Mouse (Mus musculus): ENCODE results near the gene Mkks. TPM values are rescaled to one million over a fixed set of nuclear protein-coding genes. Genes with fewer than 3 reads are reported as not detected.

Gene Mkks
- 13.8 and 15.5 TPM in 2 replicates for polyA plus RNA-seq (2015; fragmentation: Nextera tagmentation; extraction: Ambion mirVana)

GRCm38 (mm10) chr2:136891068-136891950 is at the start of gene Mkks, which contains the start of the genes Slx4ip and AL731706.1:
Mkks (minus strand) TSS chr2:136891389.
Slx4ip (plus strand) TSS chr2:136891218.
AL731706.1 (minus strand) TSS chr2:136891389.
- Histone ChIP-seq H3K27ac (peak within 1 kb of the TSS; percentile 82), H3K4me3 (peak within 1 kb of the TSS; percentile 63), H3K36me3 (no peaks in the 10 kb centered on the region), H3K27me3 (no peaks in the 10 kb centered on the region), H3K9me3 (no peaks in the 10 kb centered on the region), H3K9ac (peak within 1 kb of the TSS; percentile 74), H3K4me1 (peaks cover 11% of the 10 kb centered on the region), H3K4me2 (replicated peaks) (peak within 1 kb of the TSS; percentile 60)
- under 1% methylated on average over 49 of the region's 49 CpGs for WGBS
- peak; percentile 97 for ATAC-seq (ENCODE audit: low FRiP score, low read depth)

- Histone ChIP-seq H3K4me2 (replicated peaks) (no peak overlapping the region), H3K36me3 (no peaks in the 10 kb centered on the region), H3K27ac (no peak overlapping the region), H3K27me3 (no peaks in the 10 kb centered on the region), H3K9ac (no peak overlapping the region), H3K9me3 (no peaks in the 10 kb centered on the region), H3K4me3 (no peak overlapping the region), H3K4me1 (no peaks in the 10 kb centered on the region)
- ATAC-seq (ENCODE audit: low FRiP score, low read depth): no peak
- WGBS: 91% methylated on average over 1 of the region's 1 CpGs
These were observed 47.1 kb upstream of the Mkks start for GRCm38 (mm10) chr2:136938249-136938648.

GRCm38 (mm10) chr2:136936391-136937288 is 45.5 kb upstream of the Mkks start:
- WGBS: 90% methylated on average over 4 of the region's 4 CpGs
- H3K27me3 ChIP-seq: no peaks in the 10 kb centered on the region
- H3K36me3 ChIP-seq: no peaks in the 10 kb centered on the region
- no peaks in the 10 kb centered on the region for H3K4me1 ChIP-seq
- no peak for ATAC-seq (ENCODE audit: low FRiP score, low read depth)
- H3K9me3 ChIP-seq: no peaks in the 10 kb centered on the region
- no peak overlapping the region for H3K9ac ChIP-seq
- no peak overlapping the region for H3K4me3 ChIP-seq
- no peak overlapping the region for H3K27ac ChIP-seq
- no peak overlapping the region for H3K4me2 ChIP-seq (replicated peaks)

GRCm38 (mm10) chr2:136921003-136921408 is 29.8 kb upstream of the Mkks start:
- no peak for ATAC-seq (ENCODE audit: low FRiP score, low read depth)
- WGBS: 60% methylated on average over 4 of the region's 4 CpGs
- no peak overlapping the region for H3K4me2 ChIP-seq (replicated peaks)
- H3K27ac ChIP-seq: no peak overlapping the region
- H3K27me3 ChIP-seq: no peaks in the 10 kb centered on the region
- no peaks in the 10 kb centered on the region for H3K9me3 ChIP-seq
- H3K4me3 ChIP-seq: no peak overlapping the region
- H3K9ac ChIP-seq: no peak overlapping the region
- peaks cover 10% of the 10 kb centered on the region; the same call in 1 of the 2 replicates for H3K4me1 ChIP-seq
- no peaks in the 10 kb centered on the region for H3K36me3 ChIP-seq

- WGBS: 60% methylated on average over 3 of the region's 3 CpGs
- Histone ChIP-seq H3K4me3 (no peak overlapping the region), H3K4me1 (peaks cover 10% of the 10 kb centered on the region; the same call in 1 of the 2 replicates), H3K36me3 (no peaks in the 10 kb centered on the region), H3K27me3 (no peaks in the 10 kb centered on the region), H3K9ac (no peak overlapping the region), H3K9me3 (no peaks in the 10 kb centered on the region), H3K27ac (no peak overlapping the region), H3K4me2 (replicated peaks) (no peak overlapping the region)
- no peak for ATAC-seq (ENCODE audit: low FRiP score, low read depth)
These were observed 29.2 kb upstream of the Mkks start for GRCm38 (mm10) chr2:136920257-136920993.

- 91% methylated on average over 1 of the region's 1 CpGs for WGBS
- no peak overlapping the region for H3K4me2 ChIP-seq (replicated peaks)
- no peaks in the 10 kb centered on the region for H3K36me3 ChIP-seq
- H3K9me3 ChIP-seq: no peaks in the 10 kb centered on the region
- H3K4me1 ChIP-seq: peaks cover 10% of the 10 kb centered on the region; the same call in 1 of the 2 replicates
- no peak overlapping the region for H3K4me3 ChIP-seq
- no peak overlapping the region for H3K27ac ChIP-seq
- no peaks in the 10 kb centered on the region for H3K27me3 ChIP-seq
- no peak for ATAC-seq (ENCODE audit: low FRiP score, low read depth)
- no peak overlapping the region for H3K9ac ChIP-seq
These were observed 28.2 kb upstream of the Mkks start for GRCm38 (mm10) chr2:136919433-136919832.

GRCm38 (mm10) chr2:136914334-136914902 is 23.2 kb upstream of the Mkks start:
- peak; percentile 71; the same call in 1 of the 2 replicates for ATAC-seq (ENCODE audit: low FRiP score, low read depth)
- H3K9me3 ChIP-seq: no peaks in the 10 kb centered on the region

GRCm38 (mm10) chr2:136913021-136913420 is 21.8 kb upstream of the Mkks start:
- H3K9ac ChIP-seq: no peak overlapping the region
- H3K4me3 ChIP-seq: no peak overlapping the region
- no peak for ATAC-seq (ENCODE audit: low FRiP score, low read depth)
- no peaks in the 10 kb centered on the region for H3K36me3 ChIP-seq
- H3K9me3 ChIP-seq: no peaks in the 10 kb centered on the region
- no peak overlapping the region for H3K27ac ChIP-seq
- H3K27me3 ChIP-seq: no peaks in the 10 kb centered on the region
- peaks cover 5% of the 10 kb centered on the region; the same call in 1 of the 2 replicates for H3K4me1 ChIP-seq
- WGBS: 83% methylated on average over 3 of the region's 3 CpGs
- no peak overlapping the region for H3K4me2 ChIP-seq (replicated peaks)

More at GRCm38 (mm10) chr2:136914334-136914902, 23.2 kb upstream of the Mkks start:
- Histone ChIP-seq H3K4me1 (peaks cover 5% of the 10 kb centered on the region; the same call in 1 of the 2 replicates), H3K27me3 (no peaks in the 10 kb centered on the region), H3K4me3 (no peak overlapping the region), H3K36me3 (no peaks in the 10 kb centered on the region), H3K9ac (no peak overlapping the region), H3K27ac (no peak overlapping the region), H3K4me2 (replicated peaks) (no peak overlapping the region)
- WGBS: 54% methylated on average over 3 of the region's 3 CpGs

- Histone ChIP-seq H3K36me3 (no peaks in the 10 kb centered on the region), H3K27ac (no peak overlapping the region), H3K9me3 (no peaks in the 10 kb centered on the region), H3K4me3 (no peak overlapping the region), H3K4me2 (replicated peaks) (no peak overlapping the region), H3K9ac (no peak overlapping the region), H3K27me3 (no peaks in the 10 kb centered on the region), H3K4me1 (peaks cover 5% of the 10 kb centered on the region; the same call in 1 of the 2 replicates)
- no peak for ATAC-seq (ENCODE audit: low FRiP score, low read depth)
- WGBS: 34% methylated on average over 4 of the region's 4 CpGs
These were observed 20.8 kb upstream of the Mkks start for GRCm38 (mm10) chr2:136911958-136912411.

- no peak for ATAC-seq (ENCODE audit: low FRiP score, low read depth)
- H3K27me3 ChIP-seq: no peaks in the 10 kb centered on the region
- H3K27ac ChIP-seq: no peak overlapping the region
- WGBS: 91% methylated on average over 2 of the region's 2 CpGs
- no peaks in the 10 kb centered on the region for H3K9me3 ChIP-seq
- no peak overlapping the region for H3K9ac ChIP-seq
- no peak overlapping the region for H3K4me2 ChIP-seq (replicated peaks)
- no peak overlapping the region for H3K4me3 ChIP-seq
- peaks cover 5% of the 10 kb centered on the region; the same call in 1 of the 2 replicates for H3K4me1 ChIP-seq
- H3K36me3 ChIP-seq: peaks cover 9% of the 10 kb centered on the region
These were observed 18.1 kb upstream of the Mkks start for GRCm38 (mm10) chr2:136909298-136909697.

GRCm38 (mm10) chr2:136908596-136908995 is 17.4 kb upstream of the Mkks start:
- ATAC-seq (ENCODE audit: low FRiP score, low read depth): no peak
- H3K4me3 ChIP-seq: no peak overlapping the region
- peaks cover 9% of the 10 kb centered on the region for H3K36me3 ChIP-seq
- 81% methylated on average over 3 of the region's 3 CpGs for WGBS
- no peaks in the 10 kb centered on the region for H3K27me3 ChIP-seq
- H3K4me2 ChIP-seq (replicated peaks): no peak overlapping the region
- no peak overlapping the region for H3K9ac ChIP-seq
- H3K27ac ChIP-seq: no peak overlapping the region
- peaks cover 5% of the 10 kb centered on the region; the same call in 1 of the 2 replicates for H3K4me1 ChIP-seq
- no peaks in the 10 kb centered on the region for H3K9me3 ChIP-seq
